Mouse (Mus musculus): ENCODE measurements around the gene Daam2.

DNA sequence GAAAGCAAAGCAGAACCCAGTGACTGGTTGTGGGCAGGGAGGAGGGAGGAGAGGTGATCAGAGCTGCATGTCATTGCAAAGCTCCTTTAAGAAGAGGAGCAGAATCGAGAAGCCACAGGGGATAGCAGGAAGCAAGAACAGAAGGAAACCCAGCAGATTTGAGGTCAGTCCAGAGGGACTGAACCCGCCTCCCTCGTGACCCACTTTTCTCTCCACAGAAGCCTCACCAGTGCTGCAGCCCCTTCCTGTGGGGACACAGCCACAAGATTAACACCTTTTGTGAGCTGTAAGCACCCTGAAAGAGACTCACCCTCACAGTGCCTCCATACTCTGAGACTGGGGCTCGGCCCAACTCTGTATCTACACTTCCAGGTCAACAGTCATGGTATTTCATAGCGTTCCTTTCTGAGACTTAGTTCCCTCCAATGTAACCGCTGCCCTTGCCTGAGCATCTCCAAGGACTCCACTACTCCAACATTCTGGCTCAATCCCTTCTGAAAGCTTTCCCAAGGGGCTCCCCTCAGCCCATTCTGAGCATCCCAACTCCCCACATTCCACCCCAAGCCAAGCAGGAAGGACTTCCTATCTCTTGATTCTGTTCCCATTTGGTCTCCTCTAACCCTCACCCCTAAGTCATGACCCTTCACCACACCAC, 60.8 kb downstream of the Daam2 start:
- TF ChIP-seq CTCF (IDR thresholded peaks at IDR 0.05; ENCODE audit: control insufficient read depth, insufficient read depth, insufficient read length): no peak
- no peak for TF ChIP-seq MAX (IDR thresholded peaks at IDR 0.05)
- TF ChIP-seq USF1 (IDR thresholded peaks at IDR 0.05; ENCODE audit: low read depth): no peak

Measured in C2C12 (cell line).